Mouse (Mus musculus): ENCODE measurements around the gene Casc4. TPM values are rescaled to one million over a fixed set of nuclear protein-coding genes. Genes with fewer than 3 reads are reported as not detected.
"Not testable (repeated sequence)": the region's sequence is repeated elsewhere in the genome, so short reads cannot be mapped to it uniquely, and the experiment has no call there.

Gene Casc4
- total RNA-seq, 2 experiments from 2014 or later: 136 to 141 TPM

DNA sequence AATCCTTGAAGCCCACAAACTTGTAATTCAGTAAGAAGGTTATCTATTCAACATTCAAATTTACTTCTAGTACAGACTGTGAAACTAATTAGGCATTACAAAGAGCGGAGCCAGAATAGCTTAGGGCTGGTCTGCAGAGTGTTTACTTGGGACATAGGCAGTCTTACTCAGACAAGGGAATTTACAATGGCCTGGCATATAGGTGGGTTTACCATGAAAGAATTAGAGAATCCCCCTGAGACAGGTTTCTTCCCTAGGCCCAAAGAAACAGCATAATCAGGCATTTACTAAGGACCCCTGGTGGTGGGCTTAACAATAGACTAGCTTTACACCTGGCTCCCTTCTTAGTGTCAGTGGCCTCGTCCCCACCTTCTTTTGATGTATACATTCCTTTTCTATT lies 28.5 kb downstream of the Casc4 start:
- DNase-seq (ENCODE audit: extremely low spot score in 1 of 2, low spot score in 2 of 2): no peak
- intact Hi-C loops (cut with DNase I): no loop called here

DNA sequence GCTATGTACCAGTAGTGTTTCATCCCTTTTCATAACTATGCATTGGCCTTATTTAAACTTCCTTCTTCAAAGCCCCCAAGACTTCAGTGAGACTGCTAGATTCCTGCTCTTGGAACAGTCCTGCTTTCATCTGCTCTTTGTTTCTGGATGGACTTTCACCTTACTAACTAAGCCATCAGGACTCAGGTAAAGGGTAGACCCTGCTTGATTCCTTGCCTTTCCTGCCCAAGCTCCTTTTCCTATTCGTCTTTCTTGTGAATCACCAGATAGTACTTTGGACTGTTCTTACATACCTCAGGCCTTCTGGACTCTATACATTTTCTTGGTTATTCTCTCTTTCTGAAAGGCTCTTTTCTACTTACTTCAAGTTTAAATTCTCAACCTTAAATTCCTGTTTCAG lies 30.1 kb downstream of the Casc4 start:
- intact Hi-C loops (cut with DNase I): no loop called here
- no peak for DNase-seq (ENCODE audit: extremely low spot score in 1 of 2, low spot score in 2 of 2)

DNA sequence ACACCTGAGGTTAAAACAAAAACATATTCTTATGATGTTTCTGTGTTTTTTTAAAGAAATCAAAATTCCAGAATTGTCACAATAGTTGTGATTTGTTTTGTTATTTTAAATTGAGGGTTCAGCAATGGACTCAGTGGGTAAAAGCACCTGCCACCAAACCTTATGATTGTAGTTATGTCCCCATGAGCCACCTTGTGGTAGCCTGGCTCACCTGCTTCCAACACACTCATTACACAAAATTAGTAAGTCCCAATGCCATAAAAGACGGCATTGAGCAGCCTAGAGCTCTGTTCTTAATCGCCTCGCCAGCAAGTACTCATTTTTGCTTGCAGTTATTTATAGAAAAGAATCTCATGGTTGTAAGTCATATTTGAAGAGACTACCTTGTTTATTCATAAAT lies 43.2 kb downstream of the Casc4 start:
- DNase-seq (ENCODE audit: extremely low spot score in 1 of 2, low spot score in 2 of 2): no peak
- intact Hi-C loops (cut with DNase I): no loop called here

DNA sequence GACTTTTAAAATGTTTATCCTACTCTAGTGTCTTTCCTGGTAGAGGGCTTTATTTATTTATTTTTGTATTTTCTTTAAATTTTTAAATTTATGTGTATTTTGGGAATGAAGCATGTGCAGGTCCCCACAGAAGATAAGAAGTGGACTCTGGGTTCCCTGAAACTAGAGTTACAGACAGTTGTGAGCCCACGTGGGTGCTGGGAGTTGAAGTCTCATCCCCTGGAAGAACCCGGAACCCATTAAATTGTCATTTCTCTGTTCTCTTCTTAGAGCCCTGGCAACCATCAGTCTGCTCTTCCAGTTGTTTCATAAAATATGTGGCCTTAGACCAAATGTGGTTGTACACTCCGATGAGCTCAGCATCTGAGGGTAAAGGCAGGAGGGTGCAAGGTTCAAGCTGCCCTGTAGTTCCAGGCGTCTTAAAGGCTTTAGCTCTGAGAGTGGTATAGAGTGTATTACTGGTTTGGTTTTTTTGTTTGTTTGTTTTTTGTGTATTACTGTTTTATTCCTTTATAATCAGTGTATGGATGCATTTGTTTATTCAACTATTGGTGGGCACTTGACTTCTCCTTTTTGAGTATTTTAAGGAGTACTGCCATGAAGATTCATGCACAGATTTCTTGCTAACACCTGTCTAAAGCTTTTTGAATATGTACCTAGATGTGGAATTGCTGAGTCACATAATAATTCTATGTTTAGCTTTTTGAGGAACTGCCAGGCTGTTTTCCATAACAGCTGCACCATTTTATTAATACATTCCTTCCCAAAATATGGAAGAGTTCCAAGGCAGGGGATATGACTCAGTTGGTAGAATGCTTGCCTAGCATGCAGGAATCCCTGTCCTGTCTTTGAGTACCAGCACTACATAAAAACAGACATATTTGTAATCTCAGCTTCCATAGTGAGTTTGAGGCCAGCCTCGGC lies 49.5 kb downstream of the Casc4 start:
- intact Hi-C loops (cut with DNase I): no loop called here
- peak in 1 of 2 experiments; percentile 9 for DNase-seq (ENCODE audit: extremely low spot score in 1 of 2, low spot score in 2 of 2)

DNA sequence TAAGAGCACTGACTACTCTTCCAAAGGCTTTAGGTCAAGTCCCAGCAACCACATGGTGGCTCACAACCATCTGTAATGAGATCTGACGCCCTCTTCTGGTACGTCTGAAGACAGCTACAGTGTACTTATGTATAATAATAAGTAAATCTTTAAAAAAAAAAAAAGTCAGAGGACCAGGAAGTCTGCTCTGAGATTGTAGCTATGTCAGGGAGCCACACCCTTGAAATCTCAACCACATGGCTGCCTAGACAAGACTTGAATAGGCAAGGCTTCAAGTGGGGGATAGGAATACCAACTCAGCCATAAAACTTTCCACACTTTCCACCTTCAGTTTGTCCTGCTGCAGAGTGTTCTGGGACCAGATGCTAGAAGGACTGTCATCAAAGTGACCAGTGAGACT lies 70.9 kb downstream of the Casc4 start:
- intact Hi-C loops (cut with DNase I); DNase-seq (ENCODE audit: extremely low spot score in 1 of 2, low spot score in 2 of 2): not testable (repeated sequence)

DNA sequence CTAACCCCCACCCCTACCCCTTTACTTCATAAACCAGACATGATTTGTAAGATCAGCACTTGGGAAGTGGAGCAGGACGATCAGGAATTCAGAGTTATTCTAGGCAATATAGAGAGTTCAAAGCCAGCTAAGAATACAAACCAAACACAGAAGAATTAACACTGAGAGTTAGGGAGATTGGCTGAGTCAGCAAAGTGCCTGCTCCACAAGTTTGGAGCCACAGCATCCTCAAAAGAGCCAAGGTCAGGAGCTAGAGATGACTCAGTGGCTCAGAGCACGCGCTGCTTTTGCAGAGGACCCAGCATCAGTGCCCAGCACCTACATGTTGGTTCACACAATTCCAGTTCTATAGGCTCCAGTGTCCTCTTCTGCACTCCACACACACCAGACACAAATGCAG lies 76.6 kb downstream of the Casc4 start:
- no peak for DNase-seq (ENCODE audit: extremely low spot score in 1 of 2, low spot score in 2 of 2)
- intact Hi-C loops (cut with DNase I): no loop called here

DNA sequence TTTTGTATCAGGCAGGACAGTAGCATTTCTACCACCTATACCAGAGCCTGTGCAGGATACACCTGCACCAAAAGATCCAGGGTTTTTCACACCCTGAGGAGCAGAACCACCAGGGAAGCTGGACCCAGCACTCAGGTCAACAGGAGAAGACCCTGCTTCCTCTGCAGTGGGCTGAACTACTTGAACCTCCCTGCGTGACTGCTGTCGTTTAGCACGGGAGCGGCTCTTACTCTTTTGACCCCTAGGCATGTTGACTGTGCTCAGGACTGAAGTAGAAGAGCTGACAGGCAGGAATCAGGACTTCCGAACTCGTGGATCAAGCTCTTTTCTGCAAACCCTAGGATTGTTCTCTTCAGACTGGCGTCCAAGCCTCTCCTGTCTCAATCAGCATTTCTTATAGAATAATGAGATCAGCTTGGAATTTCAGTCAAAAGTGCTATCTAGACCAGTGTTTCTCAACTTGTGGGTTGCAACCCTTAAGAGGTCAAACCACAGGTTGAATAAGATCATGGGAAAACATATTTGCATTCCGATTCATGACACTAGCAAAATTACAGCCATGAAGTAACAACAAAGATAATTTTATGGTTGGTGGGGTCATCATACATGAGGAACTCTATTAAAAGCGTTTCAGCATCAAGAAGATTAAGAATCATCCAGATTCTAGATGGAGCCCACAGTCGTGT lies 88.3 kb downstream of the Casc4 start:
- no peak for DNase-seq (ENCODE audit: extremely low spot score in 1 of 2, low spot score in 2 of 2)
- intact Hi-C loops (cut with DNase I): no loop called here

DNA sequence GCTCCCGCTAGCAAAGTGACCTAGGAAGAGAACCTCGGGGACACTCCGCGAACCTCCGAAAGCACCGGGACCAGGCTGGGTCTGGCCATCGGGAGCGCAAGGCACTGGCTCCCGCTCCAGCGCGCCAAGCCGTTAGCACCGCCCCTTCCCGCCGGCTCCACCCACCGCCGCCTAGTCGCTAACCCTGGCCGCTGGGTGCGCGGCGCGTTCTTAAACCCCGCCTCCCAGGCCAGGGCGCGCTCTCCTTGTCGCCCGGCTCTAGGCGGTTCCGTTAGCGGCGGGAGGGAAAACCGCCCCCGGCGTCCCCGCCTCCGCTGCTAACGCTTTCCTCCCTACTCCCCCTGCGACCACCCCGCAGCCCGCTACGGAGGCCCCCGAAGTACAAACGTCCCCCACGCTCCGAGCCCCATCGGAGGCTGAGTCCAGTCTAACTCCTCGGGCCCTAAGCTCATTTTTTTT lies 89.0 kb downstream of the Casc4 start, which contains the start of the genes Ctdspl2 and Mageb3:
TSS of gene Ctdspl2 (plus strand) at position 237 of the 459 bp plus-strand sequence.
TSS of gene Mageb3 (minus strand) at position 328 of the 459 bp plus-strand sequence.
- intact Hi-C loops (cut with DNase I): no loop called here

DNA sequence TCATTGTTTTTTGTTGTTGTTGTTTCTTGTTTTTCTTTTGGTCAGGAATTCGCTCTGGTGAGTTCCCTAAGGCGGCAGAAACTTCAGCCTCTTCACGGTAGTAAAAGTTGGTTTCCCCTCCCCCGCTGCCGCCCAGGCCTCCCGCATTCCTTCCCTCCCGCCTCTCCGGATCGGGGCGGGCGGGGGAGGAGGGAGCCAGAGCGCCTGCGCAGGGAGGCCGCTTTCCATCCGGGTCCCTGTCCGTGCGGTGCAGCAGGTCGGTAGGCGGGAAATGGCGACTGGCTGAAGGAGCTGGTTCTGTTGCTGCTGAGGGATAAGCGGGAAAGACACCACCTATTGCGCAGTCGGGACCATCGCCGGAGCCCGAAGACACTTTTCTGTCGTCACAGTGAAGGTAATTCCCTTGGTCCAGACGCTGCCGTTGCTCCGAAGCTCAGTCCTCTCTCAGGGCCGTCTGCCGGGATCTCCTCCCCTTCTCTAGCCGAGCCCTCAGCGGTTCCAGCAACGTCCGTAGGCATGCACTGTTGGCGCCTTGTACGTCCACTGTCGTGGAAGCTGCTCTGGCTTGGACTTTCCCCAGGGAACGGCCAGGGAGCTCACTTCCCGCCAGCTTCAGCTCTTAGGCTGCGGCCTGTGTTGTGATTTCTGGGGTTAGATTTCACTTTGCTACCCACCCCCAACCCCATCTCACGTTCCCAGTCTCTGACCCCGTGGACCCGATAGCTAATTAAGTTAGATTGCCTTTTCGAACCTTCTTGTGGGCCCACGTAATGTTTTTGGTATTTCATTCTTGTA lies 89.7 kb downstream of the Casc4 start:
- intact Hi-C loops (cut with DNase I): no loop called here
- peak; percentile 91 to 97 for DNase-seq (ENCODE audit: extremely low spot score in 1 of 2, low spot score in 2 of 2)

More for the DNA sequence above, 89.0 kb downstream of the Casc4 start, which contains the start of the genes Ctdspl2 and Mageb3:
- peak; percentile 88 to 99 for DNase-seq (ENCODE audit: extremely low spot score in 1 of 2, low spot score in 2 of 2)

DNA sequence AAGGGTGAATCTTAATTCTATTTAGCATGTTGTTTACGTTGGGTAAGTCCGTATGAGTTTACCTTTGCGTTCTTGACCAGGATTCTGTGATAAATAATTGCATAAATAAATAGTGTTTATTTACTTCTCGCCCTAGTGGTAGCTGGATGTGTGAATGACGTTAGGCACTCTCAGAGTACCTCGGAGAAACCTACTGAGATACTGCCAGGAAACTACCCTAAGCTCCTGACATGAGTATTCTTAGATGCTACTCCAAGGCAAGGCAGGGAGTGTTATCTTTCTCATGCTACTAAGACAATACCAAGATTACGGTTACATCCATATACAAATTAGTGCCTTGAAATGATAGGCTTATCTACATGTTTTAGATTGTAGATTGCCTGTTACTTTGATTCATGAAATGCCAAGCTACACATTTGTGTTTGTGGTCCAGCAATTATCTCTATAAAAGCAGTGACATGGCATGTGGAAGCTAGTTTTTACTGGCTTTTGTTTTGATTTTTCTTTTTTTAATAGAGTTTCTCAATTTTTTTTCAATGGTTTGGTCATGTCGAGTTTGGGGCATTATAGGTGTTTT lies 90.5 kb downstream of the Casc4 start:
- DNase-seq (ENCODE audit: extremely low spot score in 1 of 2, low spot score in 2 of 2): no peak
- intact Hi-C loops (cut with DNase I): no loop called here

Other genes with a start within 250 kb of the Casc4 start
- 10 to 100 TPM; 44.0 to 46.4 TPM for gene Frmd5, start 59.9 kb upstream of the Casc4 start, total RNA-seq (2021)
- 10 to 100 TPM; 36.7 to 39.2 TPM for gene Ctdspl2, start 89.0 kb downstream of the Casc4 start, total RNA-seq (2021)
- gene Mageb3, start 89.1 kb downstream of the Casc4 start, total RNA-seq (2021): under 1 TPM; 0.16 to 0.47 TPM
- gene Eif3j1, start 161.6 kb downstream of the Casc4 start, total RNA-seq (2021): 10 to 100 TPM; 22.1 to 24.5 TPM